Mouse (Mus musculus) forebrain, embryonic 11.5 days (tissue): ENCODE measurements at regions not wholly inside any gene's neighbourhood (a gene's known extent, or its start where the extent isn't known, plus 50 kb on each side); places are given as distances from the start of the nearest gene placed in this dataset.

Experiments
- ATAC-seq: fragments of 200-750 bp; cut with Nextera tagmentation; replicated peaks from 2 replicates; pipeline ENCODE4 v1.8.0; 2017; ENCODE audit warnings: moderate TSS enrichment; ENCODE audit not compliant: low FRiP score
- DNase-seq: peaks from one replicate; pipeline ENCODE4 v3.0.0-alpha.2; 2017; ENCODE audit warnings: low spot score
- H3K27ac ChIP-seq: fragments of 300-500 bp; sonication (generic); 2 replicates; pipeline ENCODE4 v1.5.1; 2014; ENCODE audit warnings: low read depth, low read length
- H3K27me3 ChIP-seq: fragments of 300-500 bp; sonication (generic); 2 replicates; pipeline ENCODE4 v1.6.1; 2014; ENCODE audit warnings: mild to moderate bottlenecking, low read length, mixed read lengths; ENCODE audit not compliant: control insufficient read depth, insufficient read depth
- H3K36me3 ChIP-seq: fragments of 300-500 bp; sonication (generic); 2 replicates; pipeline ENCODE4 v1.6.1; 2014; ENCODE audit warnings: mild to moderate bottlenecking, low read length, moderate library complexity, mixed read lengths; ENCODE audit not compliant: control insufficient read depth, insufficient read depth
- H3K4me1 ChIP-seq: fragments of 300-500 bp; sonication (generic); replicated peaks from 2 replicates; pipeline ENCODE4 v1.6.1; 2014; ENCODE audit warnings: low read length, mixed read lengths; ENCODE audit not compliant: control insufficient read depth, insufficient read depth
- H3K4me2 ChIP-seq: fragments of 300-500 bp; sonication (generic); 2 replicates; pipeline ENCODE4 v1.6.1; 2014; ENCODE audit warnings: low read depth, mild to moderate bottlenecking, low read length, moderate library complexity, mixed read lengths; ENCODE audit not compliant: severe bottlenecking
- H3K4me3 ChIP-seq: fragments of 300-500 bp; sonication (generic); 2 replicates; pipeline ENCODE4 v1.5.1; 2014; ENCODE audit warnings: low read depth, low read length
- H3K9ac ChIP-seq: fragments of 300-500 bp; sonication (generic); 2 replicates; pipeline ENCODE4 v1.6.1; 2014; ENCODE audit warnings: low read length
- H3K9me3 ChIP-seq: fragments of 300-500 bp; sonication (generic); 2 replicates; pipeline ENCODE4 v1.6.1; 2016; ENCODE audit warnings: low read length, mixed read lengths; ENCODE audit not compliant: control insufficient read depth
- WGBS: fragments of 180-500 bp; shearing (Covaris S2); extraction: QIAGEN DNeasy Blood & Tissue Kit; methylation state at CpG from one replicate; pipeline ENCODE4 v1.1.7; 2014; 5-methylcytosine and 5-hydroxymethylcytosine counted together

DNA sequence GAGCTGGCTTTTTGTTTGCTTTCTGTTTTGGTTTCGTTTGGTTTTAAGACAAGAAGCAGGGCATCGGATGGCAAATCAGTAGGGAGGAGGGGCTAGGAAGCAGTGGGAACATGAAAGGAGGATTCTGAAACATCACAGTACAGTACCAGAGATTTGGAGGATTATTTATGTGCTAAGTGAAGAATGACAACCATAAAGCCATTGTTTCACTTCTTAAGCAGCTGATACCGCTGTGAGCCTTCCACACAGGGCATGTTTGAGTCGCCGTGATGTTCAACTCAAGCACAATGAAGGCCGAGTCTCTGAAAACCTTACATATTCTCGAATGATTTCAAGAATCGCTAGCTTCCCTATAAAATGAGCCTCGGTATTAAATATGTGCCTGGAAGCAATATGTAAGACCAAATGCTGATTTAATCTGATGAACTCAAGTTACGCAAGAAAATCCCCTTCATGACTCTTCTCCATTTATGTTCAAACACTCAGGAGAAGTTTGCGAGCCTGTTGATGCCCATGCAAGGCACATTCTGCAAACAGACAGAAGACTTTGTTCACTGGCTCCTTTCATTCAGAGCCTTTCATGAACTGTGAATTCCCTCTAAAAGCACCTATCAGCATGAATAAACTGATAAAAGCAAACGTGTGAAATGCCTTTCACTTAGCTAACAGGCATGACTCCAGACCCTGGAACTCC is 441.2 kb downstream of the Efnb2 start:
- Histone ChIP-seq H3K9me3 (no peaks in the 10 kb centered on the region), H3K27ac (no peak overlapping the region), H3K27me3 (no peaks in the 10 kb centered on the region), H3K4me3 (no peak overlapping the region), H3K9ac (no peak overlapping the region), H3K4me2 (no peak overlapping the region), H3K4me1 (peaks cover 6% of the 10 kb centered on the region; the same call in 1 of the 2 replicates), H3K36me3 (no peaks in the 10 kb centered on the region)
- ATAC-seq: no peak
- 60% methylated on average over 12 of the region's 12 CpGs for WGBS
- no peak for DNase-seq

DNA sequence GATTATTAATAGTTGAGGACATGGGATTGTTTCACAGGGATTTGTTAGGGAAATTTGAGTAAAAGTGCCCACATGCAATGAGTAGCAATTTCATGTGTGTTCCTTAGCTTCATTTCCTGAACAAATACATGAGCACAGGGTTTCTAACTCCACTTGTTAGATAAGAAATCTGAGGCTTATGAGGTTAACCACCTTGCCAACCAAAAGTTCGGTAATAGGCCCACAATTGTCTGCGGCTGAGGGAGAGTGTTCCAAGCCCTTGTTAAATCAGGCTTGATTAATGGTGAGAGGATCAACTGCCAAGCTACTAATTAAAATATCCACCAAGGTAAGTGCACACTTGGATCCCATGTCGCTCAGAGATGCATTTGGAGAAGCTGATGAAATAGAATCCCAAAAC is 468.0 kb downstream of the Efnb2 start:
- 61% methylated on average over 3 of the region's 3 CpGs for WGBS
- no peak overlapping the region for H3K4me2 ChIP-seq
- no peak for ATAC-seq

DNA sequence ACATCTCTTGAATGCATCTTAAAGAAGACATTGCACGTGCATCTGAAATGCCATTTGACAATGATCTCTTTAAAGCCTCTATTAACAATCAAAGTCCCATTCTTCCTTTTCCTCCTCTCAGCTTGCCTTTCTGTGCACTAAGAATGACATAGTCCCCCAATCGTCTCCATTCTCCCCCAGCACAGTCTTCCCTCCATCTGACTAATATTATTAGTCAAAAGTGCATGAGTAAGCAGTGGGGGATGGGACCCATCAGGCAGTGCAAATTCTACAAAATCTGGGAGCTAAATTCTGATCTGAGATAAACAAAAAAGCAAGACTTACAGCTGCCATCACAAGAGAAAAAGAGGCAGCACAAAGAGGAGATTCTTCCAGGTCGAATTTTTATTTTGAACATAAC is 475.0 kb downstream of the Efnb2 start:
- Histone ChIP-seq H3K9ac (no peak overlapping the region), H3K4me2 (no peak overlapping the region), H3K36me3 (no peaks in the 10 kb centered on the region), H3K4me1 (no peaks in the 10 kb centered on the region), H3K4me3 (no peak overlapping the region), H3K27me3 (no peaks in the 10 kb centered on the region), H3K9me3 (no peaks in the 10 kb centered on the region), H3K27ac (no peak overlapping the region)
- DNase-seq: no peak
- 56% methylated on average over 3 of the region's 3 CpGs for WGBS
- ATAC-seq: no peak

More for the DNA sequence above, 468.0 kb downstream of the Efnb2 start:
- Histone ChIP-seq H3K9me3 (no peaks in the 10 kb centered on the region), H3K36me3 (no peaks in the 10 kb centered on the region), H3K4me1 (no peaks in the 10 kb centered on the region), H3K4me3 (no peak overlapping the region), H3K9ac (no peak overlapping the region), H3K27me3 (no peaks in the 10 kb centered on the region), H3K27ac (no peak overlapping the region)
- no peak for DNase-seq

DNA sequence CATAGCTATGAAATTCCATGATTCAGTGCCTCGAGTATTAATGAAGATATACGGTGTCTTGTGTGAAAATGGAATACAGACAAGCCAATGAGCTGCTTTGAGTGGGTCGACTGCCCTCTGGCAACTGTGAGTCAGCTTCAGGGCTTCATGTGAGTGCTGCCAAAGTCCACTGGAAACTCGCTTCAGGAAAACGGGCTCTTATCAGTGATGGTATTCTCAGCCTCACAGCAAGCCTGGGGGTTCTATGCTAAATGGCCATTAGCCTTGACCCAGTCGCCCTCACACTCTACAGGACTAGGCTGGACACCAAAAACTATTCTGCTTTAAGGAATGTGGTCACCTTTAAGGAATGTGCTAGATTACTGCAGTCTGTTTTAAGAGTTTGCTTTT is 477.8 kb downstream of the Efnb2 start:
- no peak overlapping the region for H3K9ac ChIP-seq
- no peaks in the 10 kb centered on the region for H3K27me3 ChIP-seq
- H3K27ac ChIP-seq: no peak overlapping the region
- H3K4me2 ChIP-seq: no peak overlapping the region
- ATAC-seq (no peak), DNase-seq (no peak)
- H3K4me1 ChIP-seq: no peaks in the 10 kb centered on the region
- H3K9me3 ChIP-seq: no peaks in the 10 kb centered on the region
- H3K4me3 ChIP-seq: no peak overlapping the region
- WGBS: 86% methylated on average over 6 of the region's 6 CpGs
- H3K36me3 ChIP-seq: no peaks in the 10 kb centered on the region

DNA sequence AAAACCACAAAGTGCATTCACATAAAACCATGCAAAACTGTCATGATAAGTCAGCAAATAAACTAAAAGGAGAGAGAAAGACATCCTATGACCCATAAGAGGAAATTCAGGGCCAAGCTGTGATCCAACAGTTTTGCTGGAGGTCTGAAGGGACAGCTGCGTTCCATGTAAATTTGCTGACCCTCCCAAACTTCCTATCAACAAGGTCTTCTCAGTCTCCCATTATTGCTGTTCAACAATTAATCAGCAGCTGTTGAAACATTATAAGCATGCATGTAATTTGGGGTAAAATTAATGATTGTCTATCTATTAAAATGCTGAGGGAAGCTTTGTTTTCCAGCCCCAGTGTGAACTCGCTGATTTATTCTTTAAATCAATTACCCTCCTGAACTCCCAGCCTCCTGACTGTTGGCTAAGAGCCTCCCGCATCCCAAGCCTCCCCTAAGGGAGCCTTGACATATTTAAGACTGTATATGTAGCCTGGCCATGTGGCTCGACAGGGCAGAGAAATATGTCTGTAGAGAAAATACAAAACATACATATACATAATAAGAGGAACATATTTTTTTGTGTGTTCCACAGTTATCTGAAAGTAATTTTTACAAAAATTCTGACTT is 478.3 kb downstream of the Efnb2 start:
- Histone ChIP-seq H3K27me3 (no peaks in the 10 kb centered on the region), H3K9ac (no peak overlapping the region), H3K36me3 (no peaks in the 10 kb centered on the region), H3K9me3 (no peaks in the 10 kb centered on the region), H3K4me2 (no peak overlapping the region), H3K4me3 (no peak overlapping the region), H3K4me1 (no peaks in the 10 kb centered on the region), H3K27ac (no peak overlapping the region)
- WGBS: 72% methylated on average over 4 of the region's 4 CpGs
- DNase-seq (no peak), ATAC-seq (no peak)

DNA sequence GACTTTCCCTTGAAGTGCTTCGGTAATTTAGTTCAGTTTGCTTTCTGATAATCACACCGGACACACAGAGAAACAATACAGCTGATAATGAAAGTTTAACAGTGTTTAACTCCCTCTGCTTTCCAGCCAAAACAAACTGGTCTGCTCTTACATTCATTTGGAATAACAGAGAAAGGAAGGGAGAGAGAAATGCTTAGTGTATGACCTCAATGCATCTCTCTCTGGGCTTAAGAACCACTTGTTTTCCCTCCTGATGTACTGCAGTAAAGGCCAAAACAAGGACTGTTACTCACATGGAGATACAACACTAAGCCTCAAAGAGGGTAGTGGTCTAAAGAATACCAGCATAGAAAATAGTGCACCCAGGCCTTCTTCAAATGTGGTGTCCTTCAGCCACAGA is 478.9 kb downstream of the Efnb2 start:
- Histone ChIP-seq H3K9me3 (no peaks in the 10 kb centered on the region), H3K27ac (no peak overlapping the region), H3K9ac (no peak overlapping the region), H3K27me3 (no peaks in the 10 kb centered on the region), H3K4me3 (no peak overlapping the region), H3K4me1 (no peaks in the 10 kb centered on the region), H3K4me2 (no peak overlapping the region), H3K36me3 (no peaks in the 10 kb centered on the region)
- whole genome bisulfite sequencing: 89% methylated on average over 2 of the region's 2 CpGs
- ATAC-seq: no peak
- DNase-seq: no peak

DNA sequence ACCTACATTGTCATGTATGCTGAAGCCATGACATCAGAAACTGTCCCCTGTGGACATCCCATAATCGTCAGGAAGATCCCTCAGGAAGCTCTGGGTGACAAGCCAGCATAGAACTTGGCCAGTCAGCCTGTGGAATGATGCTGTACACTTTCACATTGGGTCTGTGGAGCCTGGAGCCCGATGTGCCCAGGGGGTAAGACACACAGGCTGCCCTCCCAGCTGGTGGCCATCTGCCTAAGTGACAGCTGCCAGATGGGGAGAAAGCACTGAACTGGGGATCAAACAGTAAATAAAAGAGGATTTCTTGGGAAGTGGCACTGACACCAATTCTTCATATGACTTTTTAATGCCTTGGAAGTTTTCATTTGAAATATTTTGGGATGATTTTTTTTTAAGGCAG is 486.8 kb downstream of the Efnb2 start:
- Histone ChIP-seq H3K4me3 (no peak overlapping the region), H3K27ac (no peak overlapping the region), H3K36me3 (no peaks in the 10 kb centered on the region), H3K4me1 (no peaks in the 10 kb centered on the region), H3K9ac (no peak overlapping the region), H3K9me3 (no peaks in the 10 kb centered on the region), H3K4me2 (no peak overlapping the region), H3K27me3 (no peaks in the 10 kb centered on the region)
- no peak for DNase-seq
- no peak for ATAC-seq
- WGBS: 59% methylated on average over 2 of the region's 2 CpGs

DNA sequence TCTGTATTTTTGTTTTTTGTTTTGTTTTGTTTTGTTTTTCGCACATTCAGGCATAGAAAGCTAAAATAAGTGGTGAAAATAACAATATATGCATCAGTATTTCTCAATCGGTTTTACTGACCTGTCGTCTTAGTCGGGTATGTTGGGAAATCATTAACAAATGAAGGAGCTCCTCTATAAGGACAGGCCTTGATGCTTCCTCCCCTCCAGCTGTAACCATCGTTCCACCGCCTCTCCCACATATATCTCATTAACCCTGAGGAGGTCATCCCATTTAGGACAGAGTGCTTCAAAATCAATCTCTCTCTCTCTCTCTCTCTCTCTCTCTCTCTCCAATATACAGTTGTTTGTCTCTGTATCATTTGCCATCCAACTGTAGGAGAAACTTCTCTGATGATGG is 492.4 kb downstream of the Efnb2 start:
- Histone ChIP-seq H3K4me2 (no peak overlapping the region), H3K27ac (no peak overlapping the region), H3K9ac (no peak overlapping the region), H3K27me3 (no peaks in the 10 kb centered on the region), H3K4me1 (no peaks in the 10 kb centered on the region), H3K36me3 (no peaks in the 10 kb centered on the region), H3K9me3 (no peaks in the 10 kb centered on the region), H3K4me3 (no peak overlapping the region)
- 87% methylated on average over 6 of the region's 6 CpGs for WGBS
- no peak for ATAC-seq
- no peak for DNase-seq

DNA sequence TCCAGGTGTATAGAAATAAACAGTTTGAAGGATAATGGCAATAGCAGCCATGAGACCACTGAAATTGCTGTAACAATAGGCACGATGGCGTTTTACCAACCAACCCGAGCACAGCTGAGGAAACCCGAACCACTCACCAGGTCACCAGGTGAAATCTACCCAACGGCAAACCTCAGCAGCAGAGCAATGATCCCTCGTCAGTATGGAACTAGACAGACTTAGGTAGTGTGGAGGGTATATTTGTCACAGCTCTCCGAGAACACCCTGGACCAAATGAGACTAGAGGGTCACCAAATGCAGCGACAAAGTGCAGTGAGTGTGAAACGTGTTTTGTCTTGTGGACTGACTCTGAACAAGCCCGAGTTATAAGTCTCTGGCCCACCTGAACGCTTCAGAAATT is 492.8 kb downstream of the Efnb2 start:
- Histone ChIP-seq H3K4me3 (no peak overlapping the region), H3K36me3 (no peaks in the 10 kb centered on the region), H3K27me3 (no peaks in the 10 kb centered on the region), H3K27ac (no peak overlapping the region), H3K4me1 (no peaks in the 10 kb centered on the region), H3K9ac (no peak overlapping the region), H3K4me2 (no peak overlapping the region), H3K9me3 (no peaks in the 10 kb centered on the region)
- WGBS: 86% methylated on average over 11 of the region's 11 CpGs
- DNase-seq (no peak), ATAC-seq (no peak)
